Mouse (Mus musculus): ENCODE measurements around the gene Itsn2.

DNA sequence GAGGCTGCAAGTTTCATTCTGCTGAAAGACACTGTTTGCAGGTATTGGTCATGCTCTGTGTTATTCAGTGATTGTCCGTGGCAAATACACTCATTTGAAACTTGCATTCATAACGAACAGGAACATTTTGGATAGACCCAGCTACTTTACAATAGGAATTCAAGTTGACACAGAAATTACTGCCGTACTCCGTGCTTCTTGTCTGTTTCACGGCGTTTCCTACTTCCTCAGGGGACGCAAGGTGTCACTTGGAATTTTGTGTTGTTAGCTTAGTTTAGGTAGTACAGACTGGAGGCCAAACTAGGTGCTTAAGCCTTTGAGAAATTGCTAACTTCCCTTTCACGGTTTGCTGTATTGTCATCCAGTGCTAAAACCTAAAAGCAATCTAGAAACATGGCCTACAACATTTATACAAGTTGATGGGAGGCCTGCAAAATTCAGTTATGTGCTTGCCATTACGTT, 1.5 kb downstream of the Itsn2 start:
- TF ChIP-seq POLR2AphosphoS2 (IDR thresholded peaks at IDR 0.05; ENCODE audit: insufficient read length, low read depth) (no peak), POLR2A (IDR thresholded peaks at IDR 0.05; ENCODE audit: insufficient read length, low read depth) (no peak), MYOG (IDR thresholded peaks at IDR 0.05; ENCODE audit: control insufficient read depth in 1 of 3, insufficient read depth in 1 of 3, insufficient read length in 2 of 3, low read depth in 2 of 3) (no peak), TCF12 (IDR thresholded peaks at IDR 0.05; ENCODE audit: insufficient read depth, poor library complexity, severe bottlenecking) (no peak)

Measured in myocyte (in vitro differentiated cells).